Mouse (Mus musculus): ENCODE data around the gene Hcfc1r1.

- TF ChIP-seq CTCF (IDR thresholded peaks at IDR 0.05; ENCODE audit: control insufficient read depth, insufficient read depth, insufficient read length) (no peak), MYOD1 (IDR thresholded peaks at IDR 0.05; ENCODE audit: control insufficient read depth, insufficient read length, low read depth) (no peak), USF1 (IDR thresholded peaks at IDR 0.05; ENCODE audit: low read depth) (no peak), MAX (IDR thresholded peaks at IDR 0.05) (no peak), CEBPB (IDR thresholded peaks at IDR 0.05; ENCODE audit: low read depth) (no peak), FOSL1 (IDR thresholded peaks at IDR 0.05; ENCODE audit: insufficient read depth, low read length, poor library complexity, severe bottlenecking) (no peak)
These were observed 48.5 kb downstream of the Hcfc1r1 start for GRCm38 (mm10) chr17:23721886-23722285.
